Mouse (Mus musculus) T-helper 17 cell (primary cell): ENCODE measurements around the gene B3gat2.

Source experiments
- in situ Hi-C, 2 experiments: fragments of 300-600 bp; cut with MboI, MseI; formaldehyde crosslinking; loops; 1 replicate in 1 of 2; 2 replicates in 1 of 2; pipeline ENCODE4 v1.15.1; 2025; ENCODE audit warnings: high pct_unique_total_duplicates in 2 of 2

B3gat2 gene

DNA sequence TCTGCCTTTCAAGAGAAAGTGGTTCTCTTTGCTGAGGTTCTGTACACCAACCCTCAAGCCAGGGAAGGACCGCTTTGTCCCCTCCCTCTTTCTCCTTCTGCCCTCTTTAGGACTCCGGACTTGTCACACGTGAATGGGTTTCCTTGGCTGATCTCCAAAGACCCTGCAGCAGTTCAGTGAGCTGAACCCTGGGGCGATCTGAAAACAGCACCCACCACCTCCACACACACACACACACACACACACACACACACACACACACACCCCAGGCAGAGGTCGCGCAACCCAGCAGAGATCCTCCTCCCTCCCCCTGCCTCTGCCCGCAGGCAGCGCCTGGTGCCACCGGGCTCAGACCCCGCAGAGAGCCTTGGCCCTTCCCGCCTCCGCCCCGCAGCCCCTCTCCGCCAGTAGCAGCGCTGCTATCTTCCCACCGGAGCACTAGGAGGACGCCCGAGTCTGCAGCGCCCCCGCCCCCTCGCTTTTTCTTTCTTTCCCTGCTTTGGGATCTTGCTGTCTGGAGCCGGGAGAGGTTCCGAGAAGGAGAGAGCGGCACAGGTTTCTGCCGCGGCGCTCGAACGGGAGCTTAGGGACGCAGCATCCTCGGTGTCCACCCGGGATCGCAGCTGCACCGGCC, at the start of gene B3gat2:
TSS of gene B3gat2 (plus strand) at position 252 of the 634 bp plus-strand sequence.
- in situ Hi-C loops: no loop called here

DNA sequence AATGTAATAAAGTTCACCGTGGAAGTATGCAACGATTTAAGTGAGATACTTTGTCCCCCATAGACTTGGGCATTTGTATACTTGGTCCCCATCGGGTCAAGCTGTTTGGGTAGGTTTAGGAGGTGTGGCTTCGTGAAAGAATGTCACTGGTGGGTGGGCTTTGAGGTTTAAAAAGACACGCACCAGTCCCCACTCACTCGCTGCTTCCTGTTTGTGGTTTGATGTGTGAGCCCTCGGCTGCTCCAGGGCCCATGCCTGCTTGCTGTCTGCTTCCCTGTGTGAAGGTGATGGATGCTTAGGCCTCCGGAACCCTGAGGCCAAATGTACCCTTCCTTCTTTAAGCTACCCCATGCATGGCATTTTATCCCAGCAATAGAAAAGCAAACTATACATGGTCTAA, 41.2 kb upstream of the B3gat2 start:
- in situ Hi-C loops: no loop called here

DNA sequence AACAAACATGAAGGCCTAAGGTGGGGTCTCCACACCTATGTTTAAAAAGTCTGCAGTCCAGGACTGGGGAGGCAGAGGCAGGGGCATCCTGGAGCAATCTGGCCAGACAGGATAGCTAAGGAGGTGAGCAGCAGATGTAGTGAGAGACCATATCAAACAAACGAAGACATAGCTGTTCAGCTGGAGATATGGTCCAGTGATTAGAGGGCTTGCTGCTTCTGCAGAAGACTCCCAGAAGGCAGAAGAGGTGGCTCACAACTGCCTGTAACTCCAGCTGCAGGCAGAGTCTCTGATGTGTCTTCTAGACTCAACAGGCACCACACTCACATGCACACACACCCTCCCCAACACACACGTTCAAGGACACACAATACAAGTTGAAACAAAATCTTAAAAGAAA, 40.5 kb upstream of the B3gat2 start:
- in situ Hi-C loops: no loop called here

DNA sequence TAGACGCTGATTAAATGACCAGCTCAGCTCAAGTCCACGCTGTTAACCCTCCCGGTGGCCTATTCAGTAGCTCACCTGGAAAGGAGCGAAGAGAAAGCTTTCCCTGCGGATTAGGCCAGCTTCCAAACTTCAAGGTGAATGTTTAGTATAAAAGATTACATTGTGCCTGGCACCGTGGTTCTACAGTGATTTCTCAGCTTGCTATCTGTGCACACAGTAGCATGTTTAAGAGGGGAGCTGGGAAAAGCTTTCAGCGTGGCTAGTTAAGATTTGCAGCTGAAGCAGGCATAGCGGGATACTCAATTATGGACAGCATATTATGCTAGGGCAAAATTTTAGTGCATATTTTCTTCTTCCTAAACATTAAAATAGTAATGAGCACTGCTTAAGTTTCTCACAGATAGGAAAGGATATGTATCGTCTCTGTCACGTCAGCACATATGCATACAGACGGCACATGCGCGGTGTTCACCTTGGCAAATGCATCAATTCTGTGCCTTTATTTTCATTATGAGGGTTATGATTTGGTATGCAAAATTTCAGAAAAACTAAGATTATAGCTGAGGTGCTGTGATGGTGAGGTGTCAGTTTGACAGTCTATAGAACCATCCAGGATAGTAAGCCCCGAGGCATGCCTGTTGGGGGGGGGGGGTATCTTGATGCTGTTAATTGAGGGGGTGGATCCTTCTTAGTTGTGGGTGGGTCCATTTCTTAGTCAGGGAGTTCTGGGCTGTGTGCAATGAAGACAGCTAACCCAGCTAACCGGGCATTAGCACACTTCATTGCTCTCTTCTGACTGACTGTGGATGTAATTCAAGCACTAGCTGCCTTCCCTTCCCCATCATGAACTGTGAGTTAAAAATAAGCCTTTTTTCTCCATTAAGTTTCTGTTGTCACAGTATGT, 38.8 kb upstream of the B3gat2 start:
- in situ Hi-C loops: no loop called here

DNA sequence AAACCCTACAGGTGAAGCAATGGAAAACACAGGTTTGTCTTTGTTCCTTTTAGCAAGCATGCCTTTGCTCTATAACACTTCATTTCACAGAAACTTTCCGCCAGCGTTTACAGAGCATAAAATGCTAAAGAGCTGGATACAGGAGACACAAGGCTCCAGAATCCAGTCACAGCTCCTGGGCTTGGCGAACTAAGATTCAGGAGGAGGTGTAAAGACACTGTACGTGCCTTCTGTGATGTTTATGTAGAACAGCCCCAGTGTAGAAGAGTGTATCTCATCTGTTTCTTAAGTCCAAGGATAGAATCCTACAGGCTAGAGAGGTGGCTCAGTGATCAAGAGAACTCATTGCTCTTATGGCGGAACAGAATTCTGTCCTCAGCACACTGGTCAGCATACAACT, 30.2 kb upstream of the B3gat2 start:
- in situ Hi-C loops: no loop called here

DNA sequence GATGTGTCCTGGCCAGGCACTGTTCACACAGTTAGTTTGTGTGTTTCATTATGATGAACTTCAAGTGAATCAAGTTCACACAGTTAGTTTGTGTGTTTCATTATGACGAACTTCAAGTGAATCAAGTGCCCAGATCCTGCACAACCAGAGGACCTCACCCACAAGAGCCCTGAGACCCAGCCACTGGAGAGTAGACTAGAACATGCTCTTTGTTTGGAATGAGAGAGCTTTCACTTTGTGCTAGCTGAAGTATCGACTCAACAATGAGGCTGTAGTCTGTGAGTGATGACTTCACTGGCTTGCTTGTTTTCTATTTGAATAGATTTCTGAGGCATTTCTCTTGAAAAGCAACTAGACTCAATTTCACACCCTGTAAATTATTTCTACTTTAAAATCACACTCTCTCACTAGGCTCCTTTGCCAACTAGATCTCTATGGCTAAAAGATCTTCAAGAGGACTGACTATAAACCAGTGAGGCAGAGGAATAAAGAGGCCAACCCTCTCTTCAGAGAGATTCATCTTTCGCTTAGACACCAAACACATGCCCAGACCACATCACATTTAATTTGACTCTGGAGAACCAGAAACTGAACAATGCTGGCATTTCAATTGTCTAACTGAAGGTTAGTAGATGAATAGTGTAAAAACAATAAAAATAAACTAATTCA, 10.6 kb upstream of the B3gat2 start:
- in situ Hi-C loops: no loop called here

DNA sequence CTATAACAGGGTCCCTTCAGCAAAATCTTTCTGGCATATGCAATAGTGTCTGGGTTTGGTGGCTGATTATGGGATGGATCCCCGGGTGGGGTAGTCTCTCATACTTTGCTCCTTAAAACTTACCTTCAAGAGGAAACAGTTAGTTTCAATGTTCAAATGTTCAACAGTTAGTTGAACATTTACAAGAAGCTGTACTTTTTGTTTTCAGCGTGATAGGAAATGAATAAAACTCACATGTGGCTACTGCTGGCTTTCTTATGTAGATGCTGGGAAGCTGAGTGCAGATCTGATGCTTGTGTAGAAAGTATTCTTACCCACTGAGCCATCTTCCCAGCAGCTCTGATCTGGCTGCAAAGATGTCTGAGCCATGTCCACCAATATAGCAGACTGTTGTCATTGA, 8.5 kb upstream of the B3gat2 start:
- in situ Hi-C loops: no loop called here

DNA sequence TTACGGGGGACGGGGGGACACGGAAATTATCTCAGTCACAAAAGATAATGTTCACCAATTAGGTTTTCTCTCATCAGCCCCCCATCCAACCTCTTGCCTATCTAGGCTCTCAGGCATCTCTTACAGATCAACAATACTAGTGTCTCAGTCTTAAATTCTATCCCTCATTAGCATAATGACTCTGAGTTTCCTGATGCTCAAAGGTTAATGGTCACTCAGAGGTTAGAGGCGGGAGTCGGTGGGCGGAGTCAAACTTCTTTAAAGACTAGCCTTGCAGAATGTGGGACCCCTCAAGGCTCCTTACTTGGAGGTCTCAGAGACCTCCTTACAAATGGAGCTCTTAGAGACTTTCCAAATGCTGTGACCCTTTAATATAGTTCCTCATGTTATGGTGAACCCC, 8.0 kb upstream of the B3gat2 start:
- in situ Hi-C loops: no loop called here

DNA sequence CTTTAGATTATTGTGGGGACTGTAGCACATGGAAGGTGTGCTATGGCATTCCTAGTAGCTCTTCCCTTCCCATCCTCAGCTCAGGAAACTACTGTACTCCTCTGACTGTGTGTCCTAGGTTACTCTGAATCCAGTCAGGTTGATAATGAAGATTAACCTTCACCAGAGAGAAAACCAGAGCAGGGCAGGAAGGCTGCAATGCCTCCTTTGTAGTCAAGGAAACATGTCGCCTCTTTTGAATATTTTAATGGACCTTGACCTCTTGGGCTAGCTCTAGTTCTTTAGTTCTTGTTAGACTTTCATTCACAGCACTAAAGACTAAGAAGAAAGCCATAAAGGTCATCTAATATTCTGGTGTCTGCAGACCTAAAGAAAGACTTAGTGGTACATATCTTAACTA, 7.2 kb upstream of the B3gat2 start:
- in situ Hi-C loops: no loop called here

DNA sequence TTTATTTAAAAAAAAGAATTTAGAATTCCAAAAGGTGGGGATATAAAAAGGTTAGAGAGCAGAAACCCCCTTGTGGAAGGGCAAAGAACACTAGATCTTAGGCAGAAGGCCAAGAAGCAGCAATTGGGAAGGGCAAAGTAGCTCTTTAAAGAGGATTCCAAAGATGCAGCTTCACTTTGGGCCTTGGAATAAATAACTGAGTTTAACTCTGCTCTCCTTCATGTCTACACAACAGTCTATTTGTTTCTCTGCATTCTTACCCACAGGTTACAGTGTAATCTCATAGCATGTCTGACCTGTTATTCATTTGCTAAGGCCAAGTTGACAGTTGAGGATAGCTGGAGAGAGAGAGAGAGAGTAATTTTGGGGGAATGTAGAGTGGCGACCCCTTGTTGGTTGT, 6.6 kb upstream of the B3gat2 start:
- in situ Hi-C loops: no loop called here

DNA sequence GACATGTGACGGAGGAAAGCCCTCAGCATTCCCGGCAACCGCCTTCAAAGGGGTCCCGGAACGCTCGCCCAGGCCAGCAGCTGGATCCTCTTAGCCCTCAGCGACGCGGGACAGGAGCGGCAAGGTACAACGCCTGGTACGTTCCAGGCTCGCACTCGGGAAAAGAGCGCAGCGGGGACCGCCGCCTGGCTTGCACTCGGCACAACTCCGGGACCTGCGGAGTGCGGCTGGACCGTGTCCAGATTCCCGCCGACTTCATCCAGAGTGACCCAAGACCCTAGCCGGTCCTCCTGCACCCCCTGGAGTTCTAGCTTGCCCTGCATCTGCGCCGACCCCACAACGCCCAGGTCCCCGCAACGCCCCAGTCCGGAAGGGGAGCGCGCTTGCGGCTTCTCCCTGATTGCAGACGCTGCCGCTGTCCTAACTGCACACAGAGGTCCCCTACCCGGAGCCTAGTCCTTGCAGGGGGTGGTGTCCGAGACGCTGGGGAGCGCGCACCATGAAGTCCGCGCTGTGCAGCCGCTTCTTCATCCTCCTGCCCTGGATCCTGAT, 659 bp downstream of the B3gat2 start:
- in situ Hi-C loops: no loop called here

DNA sequence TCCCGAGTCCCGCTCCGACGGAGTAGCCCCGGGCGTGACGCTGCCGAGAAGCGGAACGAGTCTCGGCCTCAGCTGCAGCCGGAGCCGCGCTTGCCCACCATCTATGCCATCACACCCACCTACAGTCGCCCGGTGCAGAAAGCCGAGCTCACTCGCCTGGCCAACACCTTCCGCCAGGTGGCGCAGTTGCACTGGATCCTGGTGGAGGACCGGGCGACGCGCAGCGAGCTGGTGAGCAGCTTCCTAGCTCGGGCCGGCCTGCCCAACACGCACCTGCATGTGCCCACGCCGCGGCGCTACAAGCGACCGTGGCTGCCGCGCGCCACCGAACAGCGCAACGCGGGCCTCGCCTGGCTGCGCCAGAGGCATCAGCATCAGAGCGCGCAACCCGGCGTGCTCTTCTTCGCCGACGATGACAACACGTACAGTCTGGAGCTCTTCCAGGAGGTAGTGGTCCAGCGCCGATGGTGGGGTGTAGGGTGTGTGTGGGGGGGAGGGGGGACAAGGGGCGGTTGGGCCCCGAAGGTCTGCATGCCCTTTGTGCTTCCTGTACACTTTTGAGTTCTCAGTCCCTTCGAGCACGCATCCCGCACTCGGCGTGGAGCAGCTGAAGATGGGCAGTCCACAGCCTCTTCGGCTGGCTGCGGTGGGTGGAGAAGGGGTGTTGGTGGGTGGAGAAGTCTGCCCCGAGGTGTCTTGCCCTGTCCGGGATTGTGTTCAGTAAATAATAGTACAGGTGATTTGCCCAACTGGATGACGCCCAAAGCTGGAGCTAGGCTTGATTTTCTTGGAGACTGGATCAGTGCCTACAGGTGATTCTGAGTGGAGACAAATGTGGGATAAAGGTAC, 1.5 kb downstream of the B3gat2 start:
- in situ Hi-C loops: no loop called here

DNA sequence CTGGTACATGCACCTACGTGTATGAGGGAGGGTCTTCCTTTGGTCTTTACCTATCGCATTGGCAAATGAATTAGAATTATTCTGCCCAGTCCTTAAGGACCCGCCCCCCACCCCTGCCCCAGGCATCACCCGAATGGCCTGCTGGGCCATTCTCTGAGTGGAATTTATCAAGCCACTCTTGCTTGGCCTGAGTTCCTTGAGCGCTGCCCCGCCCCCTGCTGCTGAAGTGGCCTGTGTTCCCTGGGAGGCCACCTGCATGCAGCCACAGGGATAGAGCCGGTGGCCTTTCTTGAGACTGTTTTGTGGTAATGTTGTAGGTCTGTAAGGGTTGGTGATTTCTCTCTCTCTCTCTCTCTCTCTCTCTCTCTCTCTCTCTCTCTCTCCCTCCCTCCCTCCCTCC, 2.2 kb downstream of the B3gat2 start:
- in situ Hi-C loops: no loop called here

DNA sequence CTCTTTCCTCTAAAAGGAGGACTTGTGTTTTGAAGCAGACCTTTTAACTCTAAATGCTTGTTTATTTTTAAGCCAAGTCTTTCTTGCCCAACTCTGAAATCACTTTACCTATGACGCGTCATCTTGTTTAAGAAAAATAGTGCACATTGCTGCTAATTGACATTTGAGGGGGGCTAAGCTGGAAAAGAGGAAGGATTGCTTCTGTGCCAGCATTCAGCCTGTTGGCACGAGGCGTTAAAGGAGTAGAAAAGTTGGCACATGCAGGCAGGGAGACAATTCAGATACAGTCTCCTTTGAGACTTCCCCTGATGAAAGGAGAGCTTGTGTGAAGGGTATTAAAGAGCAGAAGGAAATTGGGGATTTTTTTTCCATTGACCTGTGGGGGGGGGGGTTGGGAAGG, 3.2 kb downstream of the B3gat2 start:
- in situ Hi-C loops: no loop called here

DNA sequence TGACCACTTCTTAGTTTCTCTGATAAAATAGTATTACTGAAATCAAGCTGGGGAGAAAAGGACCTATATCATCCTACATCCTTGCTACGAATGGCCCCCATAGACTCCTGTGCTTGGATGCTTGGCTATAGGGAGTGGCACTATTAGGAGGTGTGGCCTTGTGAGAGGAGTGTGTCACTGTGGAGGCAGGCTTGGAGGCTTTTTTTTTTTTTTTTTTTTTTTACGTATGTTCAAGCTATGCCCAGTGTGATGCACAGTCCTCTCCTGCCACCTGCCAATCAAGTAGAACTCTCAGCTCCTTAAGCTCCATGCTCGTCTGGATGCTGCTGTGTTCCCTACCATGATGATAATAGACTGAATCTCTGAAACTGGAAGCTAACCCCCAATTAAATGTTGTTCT, 11.5 kb downstream of the B3gat2 start:
- in situ Hi-C loops: no loop called here

DNA sequence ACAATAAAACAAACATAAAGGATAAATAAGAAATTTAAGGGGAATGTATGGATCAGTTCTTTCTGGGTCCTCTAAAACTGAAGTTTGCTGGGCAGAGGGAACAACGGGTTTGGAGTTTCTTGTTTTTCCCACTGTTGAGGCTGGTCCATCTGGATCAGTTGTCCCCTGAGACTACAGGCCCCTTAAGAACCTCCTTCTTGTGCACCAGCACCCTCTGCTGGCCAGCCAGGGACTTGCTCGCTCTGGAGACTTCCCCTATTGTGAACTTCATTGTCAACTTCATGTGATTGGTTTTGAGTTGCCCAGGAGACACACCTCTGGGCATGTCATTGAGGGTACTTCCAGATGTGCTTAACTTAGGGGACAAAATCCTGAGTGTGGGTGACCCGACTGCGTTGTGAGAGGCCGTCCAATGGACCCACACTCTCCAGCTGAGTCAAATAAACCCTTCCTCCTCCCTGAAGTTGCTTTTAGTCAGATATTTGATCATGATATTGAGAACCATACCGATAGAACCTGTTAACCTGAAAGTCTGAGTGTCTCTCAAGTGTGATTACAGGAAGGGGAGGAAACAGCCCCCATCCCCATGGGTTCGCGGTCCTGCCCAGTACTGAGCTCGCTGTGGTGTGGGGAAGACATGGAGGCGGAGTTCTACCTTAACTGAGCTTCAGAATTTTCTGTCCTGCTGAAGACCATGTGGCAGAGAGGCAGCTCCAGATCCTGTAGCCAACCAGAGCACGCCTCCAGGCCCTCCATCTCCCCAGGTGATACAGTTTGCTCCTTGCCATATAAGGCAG, 31.4 kb downstream of the B3gat2 start:
- in situ Hi-C loops: loop anchor here (10.0 kb wide), 2 partner anchors 468 to 652 kb away; no protein-coding TSS in a partner anchor

DNA sequence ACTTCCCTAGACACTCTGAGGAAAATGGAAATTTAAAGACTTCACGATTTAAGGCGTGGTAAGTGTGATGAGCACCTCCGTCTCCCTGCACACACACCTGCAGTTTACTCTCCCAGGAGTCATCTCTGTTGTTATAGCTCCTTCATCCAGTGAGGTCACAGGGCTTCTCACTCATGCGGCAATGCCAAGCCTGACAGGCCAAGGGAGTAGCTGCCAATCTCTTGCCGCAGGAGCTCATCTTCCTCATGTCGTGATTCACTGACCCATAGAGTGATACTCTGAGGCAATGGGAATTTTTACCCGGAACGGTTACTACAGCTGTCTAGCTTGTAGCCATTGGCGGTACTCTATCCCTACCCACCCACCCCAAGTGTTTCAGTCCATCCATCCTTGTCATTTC, 36.8 kb downstream of the B3gat2 start:
- in situ Hi-C loops: loop anchor here (10.0 kb wide), 2 partner anchors 474 to 646 kb away; no protein-coding TSS in a partner anchor

DNA sequence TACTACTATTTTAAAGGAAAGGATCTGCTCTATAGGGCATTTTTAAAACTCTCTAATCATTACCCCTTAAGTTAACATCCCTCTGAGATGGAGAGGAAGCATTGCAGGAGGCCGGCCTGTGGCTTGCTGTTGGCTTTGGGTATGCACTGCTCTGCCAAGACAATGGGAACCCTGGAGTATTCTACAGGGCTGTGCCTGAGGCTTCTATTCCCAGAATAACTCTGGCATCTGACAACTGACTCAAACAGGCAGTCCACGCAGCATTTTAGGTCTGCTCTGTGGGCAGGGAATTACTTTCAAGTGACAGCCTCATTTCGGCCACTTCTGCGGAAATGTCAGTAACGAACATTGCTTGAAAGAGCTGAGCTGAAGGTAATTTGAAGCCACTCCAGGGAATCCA, 60.1 kb downstream of the B3gat2 start:
- in situ Hi-C loops: loop anchor here (10.0 kb wide), 2 partner anchors 313 to 1093 kb away; no protein-coding TSS in a partner anchor

DNA sequence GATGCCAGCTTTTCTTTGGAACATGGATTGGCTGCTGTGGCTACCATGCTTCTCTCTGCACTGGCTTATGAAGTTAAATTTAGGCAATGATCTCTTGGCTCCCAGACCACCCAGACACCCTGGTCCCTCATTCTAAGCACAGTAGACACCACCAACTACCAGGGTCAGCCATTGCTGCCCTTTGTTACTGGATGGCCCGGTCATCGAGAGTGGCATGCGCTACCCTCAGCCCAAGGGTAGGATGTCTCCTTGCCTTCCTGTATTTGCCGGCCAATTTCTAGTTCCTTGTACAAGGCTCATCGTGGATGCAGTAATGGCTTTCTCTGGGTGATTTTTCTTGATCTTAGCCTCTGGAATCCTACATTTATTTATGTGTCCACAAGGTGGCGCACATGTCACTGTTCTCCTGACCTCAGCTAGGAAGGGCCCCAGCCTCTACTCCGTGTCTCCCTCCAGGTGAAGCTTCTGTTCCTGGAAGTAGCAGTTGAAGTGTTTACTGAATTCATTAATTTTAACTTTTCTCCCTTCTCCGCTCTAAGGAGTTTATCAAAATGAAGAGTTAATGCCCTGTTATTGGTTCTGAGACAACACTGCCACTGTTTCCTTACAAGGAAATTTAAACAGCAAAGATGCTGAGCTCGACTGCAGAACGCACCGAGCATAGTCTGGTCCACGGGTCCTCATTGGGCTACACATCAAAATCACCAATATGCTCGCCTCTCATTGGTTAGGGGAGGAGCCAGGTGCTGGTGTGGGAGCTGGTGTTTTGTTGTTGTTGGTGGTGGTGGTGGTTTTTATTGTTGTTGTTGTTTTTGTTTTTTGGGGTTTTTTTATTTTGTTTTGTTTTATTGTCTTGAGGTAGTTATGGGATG, 65.6 kb downstream of the B3gat2 start:
- in situ Hi-C loops: loop anchor here (5.0 to 10.0 kb wide), 6 partner anchors 80 to 1088 kb away; no protein-coding TSS in a partner anchor
